In genomic region chr7:29309221-29309721, GRCm38 (mm10) we compare ENCODE assay signal across 8 mouse cellular contexts. TPM values are rescaled to one million over a fixed set of nuclear protein-coding genes. Genes with fewer than 3 reads are reported as not detected.
DNase-seq lines count a peak whose midpoint lies in the region; ATAC-seq and TF ChIP-seq lines count a peak whose summit lies in the region.

No protein-coding gene starts in this region.

- no peaks in the 10 kb centered on the region for H3K9me3 ChIP-seq in forebrain, embryonic 11.5 days (ENCODE audit: control insufficient read depth, low read length)
- H3K9me3 ChIP-seq in hindbrain, postnatal 0 days (ENCODE audit: low read length), result no peaks in the 10 kb centered on the region
- no peaks in the 10 kb centered on the region for H3K9me3 ChIP-seq in liver, postnatal 0 days (ENCODE audit: low read length)

- ATAC-seq in forebrain, embryonic 11.5 days (replicated peaks; ENCODE audit: low FRiP score), result no peak
- no peak for ATAC-seq in hindbrain, postnatal 0 days
- ATAC-seq in liver, postnatal 0 days, result peak; percentile 26; the same call in 1 of the 2 replicates

- peaks cover 3% of the 10 kb centered on the region; the same call in 1 of the 2 replicates for H3K36me3 ChIP-seq in forebrain, embryonic 11.5 days (ENCODE audit: control insufficient read depth, insufficient read depth, low read length)
- H3K36me3 ChIP-seq in hindbrain, postnatal 0 days (ENCODE audit: insufficient read depth, low read length), result no peaks in the 10 kb centered on the region
- no peaks in the 10 kb centered on the region for H3K36me3 ChIP-seq in liver, postnatal 0 days (replicated peaks; ENCODE audit: insufficient read depth, low read length)
- H3K36me3 ChIP-seq in small intestine, adult 2 months (ENCODE audit: control insufficient read depth, insufficient read depth, low read length), result no peaks in the 10 kb centered on the region

- peaks cover 28% of the 10 kb centered on the region for H3K4me1 ChIP-seq in forebrain, embryonic 11.5 days (replicated peaks; ENCODE audit: control insufficient read depth, insufficient read depth, low read length)
- H3K4me1 ChIP-seq in hindbrain, postnatal 0 days (ENCODE audit: insufficient read depth, low read length), result peaks cover 18% of the 10 kb centered on the region; the same call in 1 of the 2 replicates
- peaks cover 33% of the 10 kb centered on the region for H3K4me1 ChIP-seq in liver, postnatal 0 days (ENCODE audit: insufficient read depth)
- peaks cover 16% of the 10 kb centered on the region for H3K4me1 ChIP-seq in small intestine, adult 2 months (ENCODE audit: control insufficient read depth, insufficient read depth, insufficient read length, low read length)

- H3K27me3 ChIP-seq in forebrain, embryonic 11.5 days (ENCODE audit: control insufficient read depth, insufficient read depth, low read length), result no peaks in the 10 kb centered on the region
- no peaks in the 10 kb centered on the region for H3K27me3 ChIP-seq in hindbrain, postnatal 0 days (ENCODE audit: insufficient read depth, low read length)
- H3K27me3 ChIP-seq in liver, postnatal 0 days (ENCODE audit: insufficient read depth, low read length), result peaks cover 34% of the 10 kb centered on the region
- peaks cover 38% of the 10 kb centered on the region for H3K27me3 ChIP-seq in small intestine, adult 2 months (ENCODE audit: control insufficient read depth, insufficient read depth, low read length)

- H3K27ac ChIP-seq in forebrain, embryonic 11.5 days (ENCODE audit: low read depth, low read length), result 0 out of 2 replicates have a peak overlapping the region, but pooled peaks have one; percentile 15
- H3K27ac ChIP-seq in hindbrain, postnatal 0 days, result peak overlapping the region; percentile 13; the same call in 1 of the 2 replicates
- H3K27ac ChIP-seq in liver, postnatal 0 days (ENCODE audit: low read depth), result no peak overlapping the region
- no peak overlapping the region for H3K27ac ChIP-seq in small intestine, adult 2 months (ENCODE audit: insufficient read depth, low read depth, low read length)

- TF ChIP-seq POLR2A in small intestine, adult 2 months (IDR thresholded peaks at IDR 0.05; ENCODE audit: low read depth, low read length), result no peak

- peak overlapping the region; percentile 93 for H3K4me2 ChIP-seq in forebrain, embryonic 11.5 days (ENCODE audit: low read depth, low read length, severe bottlenecking)
- peak overlapping the region; percentile 69 for H3K4me2 ChIP-seq in hindbrain, postnatal 0 days (ENCODE audit: low read depth, low read length)
- peak overlapping the region; percentile 83 for H3K4me2 ChIP-seq in liver, postnatal 0 days (ENCODE audit: low read depth, low read length)

- TF ChIP-seq EP300 in liver, postnatal 0 days (IDR thresholded peaks at IDR 0.05; ENCODE audit: low read depth), result no peak

- peak overlapping the region; percentile 72 for H3K4me3 ChIP-seq in forebrain, embryonic 11.5 days (ENCODE audit: low read depth, low read length)
- peak overlapping the region; percentile 70 for H3K4me3 ChIP-seq in hindbrain, postnatal 0 days (ENCODE audit: low read length)
- peak overlapping the region; percentile 47 for H3K4me3 ChIP-seq in liver, postnatal 0 days (ENCODE audit: low read depth, low read length)
- H3K4me3 ChIP-seq in small intestine, adult 2 months (ENCODE audit: low read depth, low read length), result peak overlapping the region; percentile 53

- no peak for TF ChIP-seq CTCF in hindbrain, postnatal 0 days (IDR thresholded peaks at IDR 0.05; ENCODE audit: low read depth)
- TF ChIP-seq CTCF in liver, postnatal 0 days (IDR thresholded peaks at IDR 0.05; ENCODE audit: low read depth), result no peak
- TF ChIP-seq CTCF in small intestine, adult 2 months (IDR thresholded peaks at IDR 0.05; ENCODE audit: extremely low read depth, insufficient read length, insufficient replicate concordance, low read depth, low read length), result no peak

- WGBS in forebrain, embryonic 11.5 days, result under 1% methylated on average over 34 of the region's 36 CpGs
- WGBS in hindbrain, postnatal 0 days, result under 1% methylated on average over 35 of the region's 36 CpGs
- WGBS in liver, postnatal 0 days (ENCODE audit: insufficient replicate concordance), result 3% methylated on average over 36 of the region's 36 CpGs
- under 1% methylated on average over 36 of the region's 36 CpGs for WGBS in small intestine, adult 2 months

- peak; percentile 55 to 69 for DNase-seq in layer of hippocampus, adult 18-20 months (ENCODE audit: low spot score in 2 of 2)
- no peak for DNase-seq in layer of hippocampus, adult 9-10 months (ENCODE audit: low spot score)
- DNase-seq in adrenal gland, postnatal 14 days, result peak; percentile 60
- no peak for DNase-seq in forebrain, embryonic 11.5 days (ENCODE audit: low spot score)
- no peak for DNase-seq in hindbrain, postnatal 0 days (ENCODE audit: low spot score)
- peak; percentile 55 for DNase-seq in liver, postnatal 0 days
- DNase-seq in c-Kit-positive CD71-positive TER-119-positive erythroid progenitor cells, embryonic 14.5 days (ENCODE audit: low spot score), result no peak

- H3K9ac ChIP-seq in forebrain, embryonic 11.5 days (ENCODE audit: low read length), result peak overlapping the region; percentile 69
- H3K9ac ChIP-seq in hindbrain, postnatal 0 days (replicated peaks; ENCODE audit: low read length), result peak overlapping the region; percentile 72
- H3K9ac ChIP-seq in liver, postnatal 0 days (replicated peaks), result peak overlapping the region; percentile 61

RNA-seq across cellular contexts. Expression of gene Dpf1, which starts 5.5 kb away (rescaled TPM):
- 100 to 1,000 TPM; 105 to 112 TPM for total RNA-seq in layer of hippocampus, adult 18-20 months (2021)
- 1.8 and 2.4 TPM in 2 replicates for total RNA-seq in adrenal gland, postnatal 14 days (2021)
- polyA plus RNA-seq in forebrain, embryonic 11.5 days (2014; fragmentation: Nextera tagmentation; extraction: Ambion mirVana), result 76.0 and 88.3 TPM in 2 replicates
- 131 and 158 TPM in 2 replicates for total RNA-seq in hindbrain, postnatal 0 days (2014; rRNA removed)
- 105 and 111 TPM in 2 replicates for polyA plus RNA-seq in hindbrain, postnatal 0 days (2015; fragmentation: Nextera tagmentation; extraction: Ambion mirVana)
- 0.63 and 0.69 TPM in 2 replicates for polyA plus RNA-seq in liver, postnatal 0 days (2015; fragmentation: Nextera tagmentation; extraction: Ambion mirVana)
- 0.47 and 0.53 TPM in 2 replicates for polyA plus RNA-seq in small intestine, adult 2 months (2012; rRNA removed)

RNA-seq across cellular contexts. Expression of gene Ppp1r14a, which starts 20.2 kb away (rescaled TPM):
- 10 to 100 TPM; 28.1 to 31.3 TPM for total RNA-seq in layer of hippocampus, adult 18-20 months (2021)
- 10.9 and 12.4 TPM in 2 replicates for total RNA-seq in adrenal gland, postnatal 14 days (2021)
- polyA plus RNA-seq in forebrain, embryonic 11.5 days (2014; fragmentation: Nextera tagmentation; extraction: Ambion mirVana), result 12.5 and 13.3 TPM in 2 replicates
- total RNA-seq in hindbrain, postnatal 0 days (2014; rRNA removed), result 3.4 and 8.4 TPM in 2 replicates
- polyA plus RNA-seq in hindbrain, postnatal 0 days (2015; fragmentation: Nextera tagmentation; extraction: Ambion mirVana), result 3.2 and 3.4 TPM in 2 replicates
- 5.5 and 5.8 TPM in 2 replicates for polyA plus RNA-seq in liver, postnatal 0 days (2015; fragmentation: Nextera tagmentation; extraction: Ambion mirVana)
- polyA plus RNA-seq in small intestine, adult 2 months (2012; rRNA removed), result 34.1 and 57.4 TPM in 2 replicates

RNA-seq across cellular contexts. Expression of gene Spint2, which starts 27.6 kb away (rescaled TPM):
- total RNA-seq in layer of hippocampus, adult 18-20 months (2021), result 10 to 100 TPM; 21.9 to 26.1 TPM
- total RNA-seq in adrenal gland, postnatal 14 days (2021), result 29.0 and 31.5 TPM in 2 replicates
- polyA plus RNA-seq in forebrain, embryonic 11.5 days (2014; fragmentation: Nextera tagmentation; extraction: Ambion mirVana), result 36.1 and 43.5 TPM in 2 replicates
- 33.4 and 38.6 TPM in 2 replicates for total RNA-seq in hindbrain, postnatal 0 days (2014; rRNA removed)
- polyA plus RNA-seq in hindbrain, postnatal 0 days (2015; fragmentation: Nextera tagmentation; extraction: Ambion mirVana), result 123 and 133 TPM in 2 replicates
- polyA plus RNA-seq in liver, postnatal 0 days (2015; fragmentation: Nextera tagmentation; extraction: Ambion mirVana), result 84.8 and 94.7 TPM in 2 replicates
- 663 and 1,754 TPM in 2 replicates for polyA plus RNA-seq in small intestine, adult 2 months (2012; rRNA removed)

Comparison
In these comparisons a context has a peak if more than half of its experiments do, and no peak if none do; other contexts are left out.
1. DNase-seq: peak in layer of hippocampus, adult 18-20 months (2 of 2), adrenal gland, postnatal 14 days (single experiment) and liver, postnatal 0 days (single experiment); none in layer of hippocampus, adult 9-10 months (single experiment), forebrain, embryonic 11.5 days (single experiment), hindbrain, postnatal 0 days (single experiment) and c-Kit-positive CD71-positive TER-119-positive erythroid progenitor cells, embryonic 14.5 days (single experiment).
2. H3K27ac ChIP-seq: peak in forebrain, embryonic 11.5 days (single experiment) and hindbrain, postnatal 0 days (single experiment); none in liver, postnatal 0 days (single experiment) and small intestine, adult 2 months (single experiment).
3. RNA of gene Dpf1, which starts 5.5 kb away (polyA plus RNA-seq): 105 to 111 TPM in hindbrain, postnatal 0 days and 76.0 to 88.3 TPM in forebrain, embryonic 11.5 days; 0.63 to 0.69 TPM in liver, postnatal 0 days and 0.47 to 0.53 TPM in small intestine, adult 2 months; every median in the first group is over 10 times any median in the second.
4. Peak in every context shown above with its lines, with median percentiles within 50 percentile points of each other: H3K4me2 ChIP-seq, H3K4me3 ChIP-seq and H3K9ac ChIP-seq.